Mouse (Mus musculus): ENCODE results near the gene Slc37a3.

The Slc37a3 gene

GRCm38 (mm10) chr6:39319061-39319761, 58.3 kb downstream of the Slc37a3 start:
- DNase-seq (ENCODE audit: low spot score in 2 of 2): peak; percentile 66 to 78

- no peak for DNase-seq (ENCODE audit: low spot score in 2 of 2)
Measured at GRCm38 (mm10) chr6:39318631-39319010, 58.9 kb downstream of the Slc37a3 start.

GRCm38 (mm10) chr6:39317854-39318630, 59.4 kb downstream of the Slc37a3 start:
- DNase-seq (ENCODE audit: low spot score in 2 of 2): peak in 1 of 2 experiments; percentile 30

GRCm38 (mm10) chr6:39316089-39316488, 61.4 kb downstream of the Slc37a3 start:
- no peak for DNase-seq (ENCODE audit: low spot score in 2 of 2)

- no peak for DNase-seq (ENCODE audit: low spot score in 2 of 2)
Measured at GRCm38 (mm10) chr6:39314461-39314860, 63.0 kb downstream of the Slc37a3 start.

- DNase-seq (ENCODE audit: low spot score in 2 of 2): no peak
Measured at GRCm38 (mm10) chr6:39311786-39312185, 65.7 kb downstream of the Slc37a3 start.

- DNase-seq (ENCODE audit: low spot score in 2 of 2): no peak
Measured at GRCm38 (mm10) chr6:39304371-39304874, 73.1 kb downstream of the Slc37a3 start.

GRCm38 (mm10) chr6:39301484-39301883, 76.0 kb downstream of the Slc37a3 start:
- DNase-seq (ENCODE audit: low spot score in 2 of 2): no peak

- DNase-seq (ENCODE audit: low spot score in 2 of 2): no peak
Measured at GRCm38 (mm10) chr6:39297079-39297478, 80.4 kb downstream of the Slc37a3 start.

GRCm38 (mm10) chr6:39296474-39296873, 81.0 kb downstream of the Slc37a3 start:
- DNase-seq (ENCODE audit: low spot score in 2 of 2): no peak

GRCm38 (mm10) chr6:39295727-39296411, 81.6 kb downstream of the Slc37a3 start:
- no peak for DNase-seq (ENCODE audit: low spot score in 2 of 2)

GRCm38 (mm10) chr6:39289721-39290120, 87.8 kb downstream of the Slc37a3 start:
- no peak for DNase-seq (ENCODE audit: low spot score in 2 of 2)

GRCm38 (mm10) chr6:39287782-39288181, 89.7 kb downstream of the Slc37a3 start:
- DNase-seq (ENCODE audit: low spot score in 2 of 2): no peak

GRCm38 (mm10) chr6:39286732-39287083, 90.8 kb downstream of the Slc37a3 start:
- DNase-seq (ENCODE audit: low spot score in 2 of 2): no peak

GRCm38 (mm10) chr6:39286053-39286731, 91.3 kb downstream of the Slc37a3 start:
- DNase-seq (ENCODE audit: low spot score in 2 of 2): no peak

- DNase-seq (ENCODE audit: low spot score in 2 of 2): no peak
Measured at GRCm38 (mm10) chr6:39284836-39285235, 92.6 kb downstream of the Slc37a3 start.

Data from right cerebral cortex, postnatal 36 days (tissue).